Mouse (Mus musculus) erythroblast, embryonic 14.5 days (primary cell): ENCODE results near the gene Cnih3. TPM values are rescaled to one million over a fixed set of nuclear protein-coding genes. Genes with fewer than 3 reads are reported as not detected.

Source experiments
- H3K27me3 ChIP-seq: 2 replicates; pipeline ENCODE4 v1.6.1; 2012; ENCODE audit warnings: inconsistent platforms; ENCODE audit not compliant: control insufficient read depth
- H3K36me3 ChIP-seq: 2 replicates; pipeline ENCODE4 v1.6.1; 2012; ENCODE audit warnings: mild to moderate bottlenecking, inconsistent platforms; ENCODE audit not compliant: control insufficient read depth
- H3K4me1 ChIP-seq: 2 replicates; pipeline ENCODE4 v1.6.1; 2012; ENCODE audit warnings: inconsistent platforms; ENCODE audit not compliant: control insufficient read depth
- H3K4me3 ChIP-seq: replicated peaks from 2 replicates; pipeline ENCODE3; 2012; ENCODE audit warnings: moderate library complexity, mild to moderate bottlenecking, inconsistent platforms
- H3K9me3 ChIP-seq: 2 replicates; pipeline ENCODE4 v1.6.1; 2012; ENCODE audit warnings: low read length, inconsistent platforms, mixed read lengths; ENCODE audit not compliant: control insufficient read depth
- GATA1 ChIP-seq: IDR thresholded peaks from 2 replicates; pipeline ENCODE4 v1.6.1; 2012; ENCODE audit warnings: low read length, inconsistent platforms, mixed read lengths
- TAL1 ChIP-seq: IDR thresholded peaks from 3 replicates; pipeline ENCODE4 v1.6.1; 2012; ENCODE audit warnings: low read length, inconsistent platforms, mixed read lengths
- polyA plus RNA-seq: library from polyadenylated mRNA; stranded (reverse); fragments of >175 nt; gene quantifications from 2 replicates; pipeline ENCODE4 v1.2.3, GENCODE M21; 2012

Gene Cnih3
- polyA plus RNA-seq, result not detected in 2 replicates

DNA sequence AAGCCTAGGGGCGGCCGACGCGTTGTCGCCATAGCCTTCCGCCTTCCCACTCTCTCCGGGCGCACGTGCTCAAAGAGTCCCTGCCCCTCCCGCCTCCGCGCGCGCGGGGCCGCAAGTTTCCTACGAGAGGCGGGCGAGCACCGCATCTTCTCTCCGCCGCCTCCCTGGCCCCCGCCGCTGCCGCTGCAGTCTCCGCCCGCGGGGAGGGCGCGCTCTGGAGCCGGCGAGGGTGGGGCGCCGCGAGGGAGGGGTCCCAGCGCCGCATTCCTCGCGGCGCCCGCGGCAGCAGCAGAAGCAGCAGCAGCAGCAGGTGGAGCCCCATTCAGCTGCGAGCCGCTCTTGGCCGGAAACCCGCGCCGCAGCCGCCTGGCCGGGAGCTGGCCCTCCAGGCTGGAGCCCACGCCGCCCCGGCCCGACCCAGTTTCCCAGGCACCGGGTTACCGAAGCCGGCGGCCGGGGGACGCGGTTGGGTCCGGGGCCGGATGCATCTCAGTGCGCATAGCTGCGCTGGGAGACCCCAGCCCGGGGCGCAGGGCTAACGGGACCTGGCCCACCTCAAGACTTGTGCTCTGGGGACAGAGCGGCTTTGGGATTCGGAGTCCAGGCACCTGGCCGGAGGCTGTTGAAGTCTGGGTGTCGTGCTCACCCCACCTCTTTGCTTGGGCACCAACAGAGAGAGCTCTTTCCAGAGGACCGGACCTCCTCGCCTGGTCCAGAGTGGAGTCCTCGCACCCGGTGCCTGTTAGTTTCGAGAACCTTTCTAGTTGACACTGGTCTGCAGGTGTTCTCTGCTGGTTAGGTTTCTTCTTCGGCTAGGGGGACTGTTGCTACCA, at the start of gene Cnih3:
TSS of gene Cnih3 (plus strand) at position 262 of the 833 bp plus-strand sequence.
- TF ChIP-seq GATA1 (no peak), TAL1 (no peak)
- Histone ChIP-seq H3K4me3 (no peak within 1 kb of the TSS), H3K27me3 (peaks cover 96% of the 10 kb centered on the region)

GRCm38 (mm10) chr1:181307981-181308380, 44.4 kb upstream of the Cnih3 start:
- peaks cover 61% of the 10 kb centered on the region for H3K27me3 ChIP-seq
- H3K36me3 ChIP-seq, result no peaks in the 10 kb centered on the region
- H3K4me1 ChIP-seq, result peaks cover 15% of the 10 kb centered on the region
- H3K9me3 ChIP-seq, result peaks cover 7% of the 10 kb centered on the region; the same call in 1 of the 2 replicates
- TF ChIP-seq TAL1 (no peak), GATA1 (no peak)
- H3K4me3 ChIP-seq, result no peak overlapping the region

More for the DNA sequence above, at the start of gene Cnih3:
- Histone ChIP-seq H3K9me3 (peaks cover 26% of the 10 kb centered on the region), H3K36me3 (no peaks in the 10 kb centered on the region), H3K4me1 (peaks cover 20% of the 10 kb centered on the region)

DNA sequence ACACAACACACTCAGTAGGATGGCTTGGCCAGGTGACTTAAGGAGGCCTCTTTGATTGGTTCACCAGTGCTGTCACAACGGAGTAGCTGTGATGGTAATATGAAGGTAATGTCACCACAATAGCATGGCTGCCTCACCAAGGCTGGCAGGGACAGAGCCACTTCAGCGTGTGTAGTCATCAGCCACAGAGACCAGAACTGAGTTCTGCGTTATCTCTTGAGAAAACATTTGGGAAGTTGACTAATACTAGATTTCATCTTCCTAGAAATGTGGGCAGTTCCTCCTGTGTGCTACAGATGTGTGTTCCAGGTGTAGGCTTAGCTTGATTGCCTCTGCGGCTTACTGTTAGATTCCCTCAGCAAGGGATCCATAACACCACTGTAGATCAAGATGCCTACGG, 41.7 kb upstream of the Cnih3 start:
- H3K36me3 ChIP-seq, result no peaks in the 10 kb centered on the region
- H3K9me3 ChIP-seq, result peaks cover 9% of the 10 kb centered on the region; the same call in 1 of the 2 replicates
- H3K27me3 ChIP-seq, result peaks cover 62% of the 10 kb centered on the region
- peaks cover 26% of the 10 kb centered on the region for H3K4me1 ChIP-seq
- H3K4me3 ChIP-seq, result no peak overlapping the region
- TF ChIP-seq TAL1 (no peak), GATA1 (no peak)

DNA sequence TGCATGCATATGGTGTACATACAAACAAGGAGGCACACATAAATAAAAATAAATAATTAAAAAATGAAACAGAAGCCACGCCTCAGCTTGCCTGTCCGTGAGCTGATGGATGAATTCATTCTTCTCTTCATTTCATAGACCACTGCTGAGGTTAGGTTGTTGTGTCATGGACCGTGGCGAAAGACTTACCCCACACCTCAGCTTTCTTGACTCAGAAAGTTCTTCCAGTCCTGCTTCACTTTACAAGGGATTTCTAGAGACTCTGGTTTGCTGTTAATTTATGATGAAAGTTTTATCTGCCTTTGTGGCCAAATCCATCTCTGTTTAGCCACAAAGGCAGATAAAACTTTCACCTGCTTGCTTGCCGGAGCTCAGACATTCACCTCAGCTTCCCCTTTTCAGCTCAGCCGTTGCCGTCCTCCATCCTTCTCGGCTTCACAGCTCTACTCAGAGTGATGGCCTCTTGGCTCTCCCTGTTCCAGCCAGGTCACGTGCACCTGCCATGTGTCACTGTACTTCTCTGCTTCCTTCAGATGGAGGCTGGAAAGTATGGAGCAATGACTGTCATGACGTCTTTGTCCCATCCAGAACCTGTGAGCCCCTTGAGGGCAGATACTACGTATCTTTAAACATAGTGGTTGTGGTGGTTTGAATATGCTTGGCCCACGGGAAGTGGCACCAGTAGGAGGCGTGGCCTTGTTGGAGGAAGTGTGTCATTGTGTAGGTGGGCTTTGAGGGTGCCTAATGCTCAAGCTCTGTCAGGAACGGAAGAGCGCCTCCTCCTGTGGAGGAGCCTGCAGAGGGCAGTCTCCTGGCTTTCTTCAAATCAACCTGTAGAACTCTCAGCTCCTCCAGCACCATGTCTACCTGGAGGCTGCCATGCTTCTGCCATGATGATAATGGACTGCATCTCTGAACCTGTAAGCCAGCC, 40.0 kb upstream of the Cnih3 start:
- Histone ChIP-seq H3K27me3 (peaks cover 68% of the 10 kb centered on the region), H3K9me3 (peaks cover 9% of the 10 kb centered on the region; the same call in 1 of the 2 replicates), H3K4me3 (no peak overlapping the region), H3K4me1 (peaks cover 26% of the 10 kb centered on the region), H3K36me3 (no peaks in the 10 kb centered on the region)
- TF ChIP-seq GATA1 (no peak), TAL1 (no peak)

DNA sequence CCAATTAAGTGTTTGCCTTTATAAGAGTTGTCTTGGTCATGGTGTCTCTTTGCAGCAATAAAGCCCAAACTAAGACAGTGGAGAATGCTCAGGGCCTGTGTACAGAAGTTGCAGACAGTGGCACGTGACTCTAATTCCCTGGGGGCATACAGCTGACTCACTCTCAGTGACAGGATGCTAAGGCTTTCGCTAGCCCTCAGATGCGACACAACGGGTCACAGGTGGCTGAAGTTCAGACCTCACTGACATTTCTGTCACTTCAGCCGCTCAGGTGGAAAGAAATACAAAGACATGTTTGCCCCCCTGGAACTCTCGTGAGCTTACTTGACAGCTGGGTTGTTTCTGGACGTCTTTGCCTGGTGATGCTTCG, 39.4 kb upstream of the Cnih3 start:
- H3K4me1 ChIP-seq, result peaks cover 26% of the 10 kb centered on the region

GRCm38 (mm10) chr1:181314301-181314700, 38.1 kb upstream of the Cnih3 start:
- Histone ChIP-seq H3K36me3 (no peaks in the 10 kb centered on the region), H3K27me3 (peaks cover 65% of the 10 kb centered on the region), H3K9me3 (peaks cover 7% of the 10 kb centered on the region; the same call in 1 of the 2 replicates), H3K4me3 (no peak overlapping the region), H3K4me1 (peaks cover 29% of the 10 kb centered on the region)
- no peak for TF ChIP-seq GATA1

More for the DNA sequence above, 39.4 kb upstream of the Cnih3 start:
- no peak overlapping the region for H3K4me3 ChIP-seq
- no peaks in the 10 kb centered on the region for H3K36me3 ChIP-seq
- peaks cover 9% of the 10 kb centered on the region; the same call in 1 of the 2 replicates for H3K9me3 ChIP-seq
- peaks cover 68% of the 10 kb centered on the region for H3K27me3 ChIP-seq
- TF ChIP-seq GATA1 (no peak), TAL1 (no peak)

DNA sequence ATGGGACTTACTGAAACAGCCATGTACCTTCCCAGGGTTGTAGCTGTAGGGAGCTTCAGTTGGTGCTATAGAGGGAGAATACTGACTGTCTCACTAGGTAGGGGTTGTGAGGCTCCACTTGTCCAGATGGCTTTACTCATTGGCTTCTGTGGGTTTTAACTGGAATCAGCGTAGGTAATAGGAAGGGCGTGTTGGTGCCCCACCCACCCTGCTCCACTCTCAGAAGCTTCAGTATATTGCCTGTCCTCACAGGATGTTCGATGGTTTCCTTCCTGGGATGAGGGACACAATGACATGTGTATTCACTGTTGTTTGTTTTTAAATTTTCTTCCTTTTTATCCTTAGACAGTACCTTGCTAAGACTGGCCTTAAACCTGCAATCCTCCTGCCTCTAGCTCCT, 37.1 kb upstream of the Cnih3 start:
- peaks cover 30% of the 10 kb centered on the region for H3K4me1 ChIP-seq
- H3K36me3 ChIP-seq, result no peaks in the 10 kb centered on the region
- TF ChIP-seq GATA1 (no peak), TAL1 (no peak)
- peaks cover 7% of the 10 kb centered on the region; the same call in 1 of the 2 replicates for H3K9me3 ChIP-seq
- H3K27me3 ChIP-seq, result peaks cover 67% of the 10 kb centered on the region
- H3K4me3 ChIP-seq, result no peak overlapping the region

- Histone ChIP-seq H3K27me3 (peaks cover 59% of the 10 kb centered on the region), H3K4me3 (no peak overlapping the region), H3K9me3 (peaks cover 10% of the 10 kb centered on the region; the same call in 1 of the 2 replicates), H3K4me1 (peaks cover 24% of the 10 kb centered on the region), H3K36me3 (peaks cover 1% of the 10 kb centered on the region; the same call in 1 of the 2 replicates)
- TF ChIP-seq GATA1, result no peak
- TF ChIP-seq TAL1, result no peak
Measured at GRCm38 (mm10) chr1:181316571-181316970, 35.9 kb upstream of the Cnih3 start.
